Mouse (Mus musculus) forebrain, embryonic 11.5 days (tissue): ENCODE results near the gene Cfap36. TPM values are rescaled to one million over a fixed set of nuclear protein-coding genes. Genes with fewer than 3 reads are reported as not detected.

ENCODE experiments used
- ATAC-seq: fragments of 200-750 bp; cut with Nextera tagmentation; replicated peaks from 2 replicates; pipeline ENCODE4 v1.8.0; 2017; ENCODE audit warnings: moderate TSS enrichment; ENCODE audit not compliant: low FRiP score
- DNase-seq: peaks from one replicate; pipeline ENCODE4 v3.0.0-alpha.2; 2017; ENCODE audit warnings: low spot score
- H3K27ac ChIP-seq: fragments of 300-500 bp; sonication (generic); 2 replicates; pipeline ENCODE4 v1.5.1; 2014; ENCODE audit warnings: low read depth, low read length
- H3K27me3 ChIP-seq: fragments of 300-500 bp; sonication (generic); 2 replicates; pipeline ENCODE4 v1.6.1; 2014; ENCODE audit warnings: mild to moderate bottlenecking, low read length, mixed read lengths; ENCODE audit not compliant: control insufficient read depth, insufficient read depth
- H3K36me3 ChIP-seq: fragments of 300-500 bp; sonication (generic); 2 replicates; pipeline ENCODE4 v1.6.1; 2014; ENCODE audit warnings: mild to moderate bottlenecking, low read length, moderate library complexity, mixed read lengths; ENCODE audit not compliant: control insufficient read depth, insufficient read depth
- H3K4me1 ChIP-seq: fragments of 300-500 bp; sonication (generic); replicated peaks from 2 replicates; pipeline ENCODE4 v1.6.1; 2014; ENCODE audit warnings: low read length, mixed read lengths; ENCODE audit not compliant: control insufficient read depth, insufficient read depth
- H3K4me2 ChIP-seq: fragments of 300-500 bp; sonication (generic); 2 replicates; pipeline ENCODE4 v1.6.1; 2014; ENCODE audit warnings: low read depth, mild to moderate bottlenecking, low read length, moderate library complexity, mixed read lengths; ENCODE audit not compliant: severe bottlenecking
- H3K4me3 ChIP-seq: fragments of 300-500 bp; sonication (generic); 2 replicates; pipeline ENCODE4 v1.5.1; 2014; ENCODE audit warnings: low read depth, low read length
- H3K9ac ChIP-seq: fragments of 300-500 bp; sonication (generic); 2 replicates; pipeline ENCODE4 v1.6.1; 2014; ENCODE audit warnings: low read length
- H3K9me3 ChIP-seq: fragments of 300-500 bp; sonication (generic); 2 replicates; pipeline ENCODE4 v1.6.1; 2016; ENCODE audit warnings: low read length, mixed read lengths; ENCODE audit not compliant: control insufficient read depth
- WGBS: fragments of 180-500 bp; shearing (Covaris S2); extraction: QIAGEN DNeasy Blood & Tissue Kit; methylation state at CpG from one replicate; pipeline ENCODE4 v1.1.7; 2014; 5-methylcytosine and 5-hydroxymethylcytosine counted together
- polyA plus RNA-seq: library from polyadenylated mRNA; unstranded; fragments of >200 nt; fragmentation: Nextera tagmentation; extraction: Ambion mirVana; gene quantifications from 2 replicates; pipeline ENCODE4 v1.2.1, GENCODE M21; 2014

Gene Cfap36
- polyA plus RNA-seq, 1 experiment from 2014 or later: 71.8 TPM

GRCm38 (mm10) chr11:29241961-29242360 is 5.2 kb downstream of the Cfap36 start:
- no peak for DNase-seq
- H3K36me3 ChIP-seq: no peaks in the 10 kb centered on the region
- no peak overlapping the region for H3K4me2 ChIP-seq
- no peaks in the 10 kb centered on the region for H3K27me3 ChIP-seq
- no peak overlapping the region for H3K9ac ChIP-seq
- 38% methylated on average over 4 of the region's 4 CpGs for WGBS
- ATAC-seq: 0 out of 2 replicates have a peak, but pooled peaks have one; percentile 37
- no peak overlapping the region for H3K27ac ChIP-seq
- no peaks in the 10 kb centered on the region for H3K9me3 ChIP-seq
- H3K4me3 ChIP-seq: no peak overlapping the region
- H3K4me1 ChIP-seq: peaks cover 8% of the 10 kb centered on the region; the same call in 1 of the 2 replicates

GRCm38 (mm10) chr11:29239353-29239752 is 7.9 kb downstream of the Cfap36 start:
- Histone ChIP-seq H3K36me3 (no peaks in the 10 kb centered on the region), H3K27me3 (no peaks in the 10 kb centered on the region), H3K4me3 (no peak overlapping the region), H3K27ac (no peak overlapping the region), H3K4me1 (no peaks in the 10 kb centered on the region), H3K9ac (no peak overlapping the region), H3K9me3 (no peaks in the 10 kb centered on the region), H3K4me2 (no peak overlapping the region)
- ATAC-seq (no peak), DNase-seq (no peak)
- 83% methylated on average over 1 of the region's 1 CpGs for whole genome bisulfite sequencing

DNA sequence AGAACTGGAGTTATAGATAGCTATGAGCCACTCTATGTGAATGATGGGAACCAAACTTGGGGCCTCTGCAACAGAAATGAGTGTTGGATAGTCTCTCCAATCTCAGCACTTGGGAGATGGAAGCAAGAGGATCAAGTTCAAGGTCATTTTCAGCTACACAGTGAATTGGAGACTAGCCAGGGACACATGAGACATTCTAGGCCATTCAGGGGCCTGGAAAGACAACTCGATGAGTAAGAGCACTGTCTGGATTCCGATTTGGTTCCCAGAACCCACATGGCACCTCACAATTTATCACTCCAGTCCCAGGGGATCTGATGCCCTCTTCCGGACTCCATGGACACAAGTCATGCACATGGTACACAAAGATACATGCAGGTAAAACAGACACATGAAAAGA is 8.7 kb downstream of the Cfap36 start:
- Histone ChIP-seq H3K27ac (no peak overlapping the region), H3K4me2 (no peak overlapping the region), H3K4me1 (no peaks in the 10 kb centered on the region)

GRCm38 (mm10) chr11:29238047-29238446 is 9.2 kb downstream of the Cfap36 start:
- no peak for ATAC-seq
- H3K27ac ChIP-seq: no peak overlapping the region
- H3K9ac ChIP-seq: no peak overlapping the region
- no peaks in the 10 kb centered on the region for H3K9me3 ChIP-seq
- H3K36me3 ChIP-seq: no peaks in the 10 kb centered on the region
- H3K27me3 ChIP-seq: no peaks in the 10 kb centered on the region
- no peak overlapping the region for H3K4me2 ChIP-seq
- no peak overlapping the region for H3K4me3 ChIP-seq
- no peak for DNase-seq
- no peaks in the 10 kb centered on the region for H3K4me1 ChIP-seq

More for the DNA sequence above, 8.7 kb downstream of the Cfap36 start:
- WGBS: 94% methylated on average over 3 of the region's 3 CpGs
- H3K9me3 ChIP-seq: no peaks in the 10 kb centered on the region
- H3K4me3 ChIP-seq: no peak overlapping the region
- H3K27me3 ChIP-seq: no peaks in the 10 kb centered on the region
- ATAC-seq: no peak
- DNase-seq: no peak
- no peak overlapping the region for H3K9ac ChIP-seq
- no peaks in the 10 kb centered on the region for H3K36me3 ChIP-seq

DNA sequence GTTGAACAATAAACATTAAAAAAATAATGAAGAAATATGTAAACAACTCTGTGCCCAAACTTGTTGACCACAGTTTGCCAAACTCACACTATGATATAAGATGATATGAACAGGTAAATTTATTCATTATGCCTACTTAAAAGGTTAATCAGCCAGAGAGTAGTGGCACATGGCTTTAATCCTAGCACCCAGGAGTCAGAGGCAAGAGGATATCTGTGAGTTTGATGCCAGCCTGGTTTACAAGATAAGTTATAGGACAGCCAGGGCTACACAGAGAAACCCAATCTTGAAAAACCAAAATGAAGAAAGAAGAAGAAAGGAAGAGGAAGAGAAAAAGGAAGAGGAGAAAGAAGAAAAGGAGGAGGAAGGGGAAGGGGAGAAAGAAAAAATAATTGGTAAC is 9.8 kb downstream of the Cfap36 start:
- no peaks in the 10 kb centered on the region for H3K4me1 ChIP-seq
- H3K27ac ChIP-seq: no peak overlapping the region
- no peaks in the 10 kb centered on the region for H3K27me3 ChIP-seq
- no peaks in the 10 kb centered on the region for H3K9me3 ChIP-seq
- no peak overlapping the region for H3K4me3 ChIP-seq
- DNase-seq: no peak
- H3K36me3 ChIP-seq: no peaks in the 10 kb centered on the region
- ATAC-seq: no peak
- H3K9ac ChIP-seq: no peak overlapping the region
- no peak overlapping the region for H3K4me2 ChIP-seq

DNA sequence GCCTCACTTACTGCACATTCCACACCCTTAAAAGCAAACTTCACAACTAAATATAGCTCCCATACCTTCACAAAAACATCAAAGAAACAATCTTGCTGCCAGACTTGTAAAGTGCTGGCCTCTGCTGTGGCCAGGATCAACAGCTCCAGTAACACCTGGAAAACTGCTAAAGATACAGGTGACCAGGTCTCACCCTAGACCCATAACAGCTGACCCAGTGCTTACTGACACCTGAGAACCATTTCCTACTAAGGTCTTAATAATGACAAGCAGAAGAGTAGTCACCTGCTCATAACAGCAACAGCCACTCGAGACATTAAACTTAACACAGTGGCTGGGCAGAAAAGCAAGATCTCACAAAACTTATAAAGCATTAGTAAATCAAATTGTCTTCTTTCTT is 13.6 kb downstream of the Cfap36 start:
- Histone ChIP-seq H3K4me3 (no peak overlapping the region), H3K4me1 (no peaks in the 10 kb centered on the region), H3K36me3 (no peaks in the 10 kb centered on the region), H3K9ac (no peak overlapping the region), H3K27ac (no peak overlapping the region), H3K4me2 (no peak overlapping the region), H3K9me3 (no peaks in the 10 kb centered on the region), H3K27me3 (no peaks in the 10 kb centered on the region)
- DNase-seq: no peak
- ATAC-seq: no peak
- WGBS: 81% methylated on average over 1 of the region's 1 CpGs

- no peak for ATAC-seq
- peaks cover 2% of the 10 kb centered on the region; the same call in 1 of the 2 replicates for H3K36me3 ChIP-seq
- no peak overlapping the region for H3K4me3 ChIP-seq
- no peaks in the 10 kb centered on the region for H3K4me1 ChIP-seq
- H3K9me3 ChIP-seq: no peaks in the 10 kb centered on the region
- H3K4me2 ChIP-seq: no peak overlapping the region
- no peak overlapping the region for H3K27ac ChIP-seq
- WGBS: 99% methylated on average over 2 of the region's 2 CpGs
- no peak for DNase-seq
- H3K9ac ChIP-seq: no peak overlapping the region
- no peaks in the 10 kb centered on the region for H3K27me3 ChIP-seq
Observed at GRCm38 (mm10) chr11:29228957-29229356, 18.3 kb downstream of the Cfap36 start.

DNA sequence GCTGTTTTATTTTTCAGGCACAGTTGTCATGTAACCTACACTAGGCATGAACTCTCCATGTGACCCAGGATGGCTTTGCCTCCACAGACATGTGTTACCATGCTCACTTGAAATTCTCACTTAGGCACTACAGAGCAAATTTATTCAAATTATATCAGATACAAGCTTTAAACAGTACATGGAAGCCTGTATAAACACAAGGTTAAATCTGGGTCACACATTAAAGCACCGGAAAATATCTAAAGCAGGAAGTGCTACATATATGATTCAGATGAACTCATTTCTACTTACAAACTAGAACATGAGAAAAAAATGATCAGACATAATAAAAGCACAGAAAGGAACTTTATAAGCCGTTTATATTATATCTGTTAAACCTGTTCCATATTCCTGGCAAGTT is 22.5 kb downstream of the Cfap36 start:
- 96% methylated on average over 2 of the region's 2 CpGs for WGBS
- Histone ChIP-seq H3K4me3 (no peak overlapping the region), H3K9ac (no peak overlapping the region), H3K27me3 (no peaks in the 10 kb centered on the region), H3K4me2 (no peak overlapping the region), H3K9me3 (no peaks in the 10 kb centered on the region), H3K4me1 (no peaks in the 10 kb centered on the region), H3K36me3 (peaks cover 2% of the 10 kb centered on the region; the same call in 1 of the 2 replicates), H3K27ac (no peak overlapping the region)
- DNase-seq (no peak), ATAC-seq (no peak)

- Histone ChIP-seq H3K4me1 (no peaks in the 10 kb centered on the region), H3K27ac (no peak overlapping the region), H3K36me3 (peaks cover 2% of the 10 kb centered on the region; the same call in 1 of the 2 replicates), H3K9ac (no peak overlapping the region), H3K4me2 (no peak overlapping the region), H3K4me3 (no peak overlapping the region), H3K9me3 (no peaks in the 10 kb centered on the region), H3K27me3 (no peaks in the 10 kb centered on the region)
- 95% methylated on average over 5 of the region's 5 CpGs for WGBS
- no peak for DNase-seq
- ATAC-seq: no peak
Observed at GRCm38 (mm10) chr11:29222310-29222709, 24.9 kb downstream of the Cfap36 start.
